Mouse (Mus musculus) kidney, embryonic 16.5 days (tissue): ENCODE measurements around the gene Gm17349. TPM values are rescaled to one million over a fixed set of nuclear protein-coding genes. Genes with fewer than 3 reads are reported as not detected.

Source experiments
- ATAC-seq: fragments of 200-750 bp; cut with Nextera tagmentation; 2 replicates; pipeline ENCODE4 v1.8.0; 2017; ENCODE audit warnings: moderate TSS enrichment; ENCODE audit not compliant: low FRiP score, low TSS enrichment
- H3K27ac ChIP-seq: fragments of 300-500 bp; sonication (generic); 2 replicates; pipeline ENCODE4 v1.5.1; 2014; ENCODE audit warnings: low read length
- H3K27me3 ChIP-seq: fragments of 300-500 bp; sonication (generic); 2 replicates; pipeline ENCODE4 v1.6.1; 2014; ENCODE audit warnings: low read length, control low read depth, mixed read lengths; ENCODE audit not compliant: insufficient read depth
- H3K36me3 ChIP-seq: fragments of 300-500 bp; sonication (generic); 2 replicates; pipeline ENCODE4 v1.6.1; 2014; ENCODE audit warnings: low read length, control low read depth, mixed read lengths; ENCODE audit not compliant: insufficient read depth
- H3K4me1 ChIP-seq: fragments of 300-500 bp; sonication (generic); 2 replicates; pipeline ENCODE4 v1.6.1; 2014; ENCODE audit warnings: low read length, control low read depth, mixed read lengths; ENCODE audit not compliant: insufficient read depth
- H3K4me2 ChIP-seq: fragments of 300-500 bp; sonication (generic); replicated peaks from 2 replicates; pipeline ENCODE4 v1.6.1; 2014; ENCODE audit warnings: low read depth, low read length
- H3K4me3 ChIP-seq: fragments of 300-500 bp; sonication (generic); 2 replicates; pipeline ENCODE4 v1.5.1; 2014; ENCODE audit warnings: mild to moderate bottlenecking, low read length
- H3K9ac ChIP-seq: fragments of 300-500 bp; sonication (generic); replicated peaks from 2 replicates; pipeline ENCODE4 v1.6.1; 2014; ENCODE audit warnings: low read length
- H3K9me3 ChIP-seq: fragments of 300-500 bp; sonication (generic); 2 replicates; pipeline ENCODE4 v1.6.1; 2016; ENCODE audit warnings: low read length, control low read depth
- WGBS: fragments of 180-500 bp; shearing (Covaris S2); extraction: QIAGEN DNeasy Blood & Tissue Kit; methylation state at CpG from one replicate; pipeline ENCODE4 v1.1.7; 2014; 5-methylcytosine and 5-hydroxymethylcytosine counted together
- polyA plus RNA-seq: library from polyadenylated mRNA; unstranded; fragments of >200 nt; fragmentation: Nextera tagmentation; extraction: Ambion mirVana; gene quantifications from 2 replicates; pipeline ENCODE4 v1.2.1, GENCODE M21; 2015

Gene Gm17349
- not detected in 2 replicates for polyA plus RNA-seq

DNA sequence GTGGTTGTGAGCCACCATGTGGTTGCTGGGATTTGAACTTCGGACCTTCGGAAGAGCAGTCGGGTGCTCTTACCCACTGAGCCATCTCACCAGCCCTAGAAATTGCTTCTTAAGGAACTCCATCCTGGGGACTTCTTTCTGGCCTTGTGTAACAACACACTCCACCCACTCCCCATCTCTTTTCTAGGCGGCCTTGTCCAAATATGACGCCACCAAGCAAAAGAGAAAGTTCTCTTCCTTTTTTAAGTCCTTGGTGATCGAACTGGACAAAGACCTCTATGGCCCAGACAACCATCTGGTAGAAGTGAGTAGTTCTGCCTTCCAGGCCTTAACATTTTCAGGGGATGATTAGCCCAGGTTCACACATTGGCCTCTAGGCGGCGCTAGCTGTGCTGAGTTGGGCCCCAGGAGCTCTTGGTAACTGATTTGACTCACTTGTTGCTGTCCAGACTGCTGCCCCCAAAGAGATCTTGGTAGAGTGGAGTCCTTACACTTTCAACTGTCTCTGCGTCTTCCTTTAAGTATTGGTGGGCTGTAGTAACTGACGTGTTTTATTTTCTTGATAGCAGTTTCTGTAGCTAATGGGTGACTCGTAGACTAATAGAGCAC lies at the start of gene Gm17349:
Gene Gm17349 (minus strand): TSS at position 51 of the 609 bp plus-strand sequence.
- H3K36me3 ChIP-seq, result peaks cover 51% of the 10 kb centered on the region
- no peak for ATAC-seq
- 69% methylated on average over 11 of the region's 11 CpGs for WGBS
- H3K4me2 ChIP-seq, result peak within 1 kb of the TSS; percentile 59; the same call in 1 of the 2 replicates
- no peaks in the 10 kb centered on the region for H3K27me3 ChIP-seq
- peaks cover 29% of the 10 kb centered on the region for H3K4me1 ChIP-seq
- peak within 1 kb of the TSS; percentile 73 for H3K27ac ChIP-seq
- no peaks in the 10 kb centered on the region for H3K9me3 ChIP-seq
- H3K9ac ChIP-seq, result peak within 1 kb of the TSS; percentile 39; the same call in 1 of the 2 replicates
- H3K4me3 ChIP-seq, result no peak within 1 kb of the TSS

DNA sequence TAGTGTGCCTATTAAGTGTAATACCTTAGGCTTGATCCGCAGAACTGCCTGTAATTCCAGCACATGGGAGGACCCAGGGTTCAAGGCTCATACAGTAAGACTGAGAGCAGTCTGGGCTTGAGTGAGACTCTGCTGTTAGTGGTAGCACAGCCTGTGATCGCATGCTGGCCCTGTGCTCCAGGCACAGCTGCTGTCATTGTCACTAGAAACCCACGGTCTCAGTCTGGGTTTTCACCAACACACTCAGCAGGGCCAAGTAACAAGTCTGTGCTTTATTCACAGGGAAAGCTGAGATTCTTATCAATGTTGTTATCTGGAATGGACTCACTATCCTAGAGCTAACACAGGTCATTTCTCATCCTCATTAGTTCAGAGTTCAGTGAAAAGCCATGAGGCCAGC lies 48.9 kb upstream of the Gm17349 start:
- Histone ChIP-seq H3K9me3 (no peaks in the 10 kb centered on the region; the same call in 1 of the 2 replicates), H3K9ac (no peak overlapping the region), H3K27me3 (no peaks in the 10 kb centered on the region), H3K4me3 (no peak overlapping the region), H3K36me3 (peaks cover 10% of the 10 kb centered on the region; the same call in 1 of the 2 replicates), H3K27ac (no peak overlapping the region), H3K4me1 (no peaks in the 10 kb centered on the region), H3K4me2 (no peak overlapping the region)
- WGBS, result 63% methylated on average over 3 of the region's 3 CpGs
- ATAC-seq, result no peak

DNA sequence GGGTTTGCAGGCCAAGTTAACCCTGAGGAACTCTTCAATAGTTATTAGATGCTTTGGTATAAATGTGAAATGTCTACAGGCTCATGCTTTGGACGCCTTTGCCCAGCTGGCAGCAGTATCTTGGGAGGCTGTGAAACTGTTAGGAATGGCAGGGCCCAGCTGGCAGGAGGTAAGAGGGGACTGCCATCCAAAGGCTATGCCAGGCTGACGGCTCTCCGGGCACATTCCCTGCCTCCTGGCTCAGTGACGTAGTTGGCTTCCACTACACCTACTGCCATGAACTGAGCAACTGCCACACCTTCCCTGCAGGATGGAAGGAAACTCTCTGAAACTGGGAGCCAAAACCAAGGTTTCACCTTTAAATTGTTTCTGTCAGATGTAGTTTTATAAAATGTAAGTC lies 34.9 kb upstream of the Gm17349 start:
- H3K27me3 ChIP-seq, result no peaks in the 10 kb centered on the region
- no peak overlapping the region for H3K27ac ChIP-seq
- no peak overlapping the region for H3K4me3 ChIP-seq
- H3K36me3 ChIP-seq, result peaks cover 56% of the 10 kb centered on the region
- no peak overlapping the region for H3K9ac ChIP-seq
- no peak overlapping the region for H3K4me2 ChIP-seq
- no peaks in the 10 kb centered on the region for H3K4me1 ChIP-seq
- H3K9me3 ChIP-seq, result no peaks in the 10 kb centered on the region
- ATAC-seq, result no peak
- WGBS, result 90% methylated on average over 4 of the region's 4 CpGs

DNA sequence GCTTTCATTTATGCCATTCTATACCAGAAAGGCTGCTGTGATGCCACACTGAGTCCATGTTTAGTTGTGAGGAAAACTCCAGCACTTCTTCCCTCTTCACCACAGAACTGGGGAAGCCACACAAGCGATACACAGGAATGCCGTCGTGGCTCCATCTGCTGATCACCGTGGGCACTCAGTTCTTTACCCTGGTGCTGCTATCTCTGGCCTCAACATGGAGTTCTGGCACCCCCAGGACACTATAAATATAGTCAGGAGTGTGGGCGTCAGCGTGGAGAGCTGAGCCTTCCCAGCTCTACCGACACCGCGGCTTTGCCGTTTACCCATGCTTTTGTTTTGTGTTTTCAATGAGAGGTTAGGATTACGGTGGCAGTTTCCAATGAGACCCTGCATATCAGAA lies 31.4 kb upstream of the Gm17349 start:
- Histone ChIP-seq H3K4me3 (no peak overlapping the region), H3K4me1 (no peaks in the 10 kb centered on the region), H3K27me3 (no peaks in the 10 kb centered on the region), H3K4me2 (no peak overlapping the region), H3K9ac (no peak overlapping the region), H3K27ac (no peak overlapping the region), H3K36me3 (peaks cover 49% of the 10 kb centered on the region), H3K9me3 (no peaks in the 10 kb centered on the region)
- ATAC-seq, result no peak
- WGBS, result 88% methylated on average over 11 of the region's 11 CpGs

DNA sequence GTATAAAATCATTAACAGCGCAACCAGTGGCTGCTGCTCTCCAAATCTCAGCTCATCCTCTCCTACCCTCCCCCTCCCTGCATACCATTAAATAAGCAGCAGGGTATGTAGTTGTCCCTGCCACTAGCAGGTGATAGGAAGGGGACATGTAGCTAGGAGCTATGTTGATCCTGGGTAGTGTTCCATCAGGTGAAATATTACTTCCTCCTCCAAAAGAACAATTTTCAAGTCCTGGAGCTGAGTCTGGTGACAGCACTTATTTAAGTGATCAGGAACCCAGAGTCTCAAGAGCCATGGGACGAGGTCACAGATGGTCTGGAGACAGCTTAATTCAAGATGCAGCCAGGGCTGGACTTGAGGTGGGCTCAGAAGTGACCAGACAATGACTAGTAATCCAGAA lies 30.3 kb upstream of the Gm17349 start:
- no peak for ATAC-seq
- Histone ChIP-seq H3K9me3 (no peaks in the 10 kb centered on the region), H3K9ac (no peak overlapping the region), H3K27ac (no peak overlapping the region), H3K4me2 (no peak overlapping the region), H3K4me1 (no peaks in the 10 kb centered on the region), H3K27me3 (no peaks in the 10 kb centered on the region), H3K36me3 (peaks cover 46% of the 10 kb centered on the region), H3K4me3 (no peak overlapping the region)
- WGBS, result 90% methylated on average over 2 of the region's 2 CpGs

DNA sequence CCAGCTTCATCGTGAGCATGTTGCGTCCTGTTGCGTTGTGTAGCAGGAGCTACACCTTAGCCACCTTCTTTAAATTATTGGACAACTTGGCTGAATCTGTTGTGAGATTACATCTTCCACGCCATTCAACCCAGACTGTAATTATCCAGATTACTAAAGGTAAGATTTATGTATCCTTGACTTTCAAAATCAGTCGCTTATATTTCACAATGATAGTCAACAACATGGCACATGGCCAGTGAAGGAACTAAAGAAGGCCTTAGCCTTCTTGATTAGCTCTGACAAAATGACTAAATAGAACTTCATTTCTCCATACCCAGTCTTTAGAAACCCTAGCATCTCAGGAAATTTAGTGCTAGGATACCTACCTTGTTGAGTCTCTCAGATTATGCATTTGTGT lies 27.9 kb upstream of the Gm17349 start:
- 97% methylated on average over 5 of the region's 5 CpGs for WGBS
- no peak overlapping the region for H3K9ac ChIP-seq
- H3K4me1 ChIP-seq, result no peaks in the 10 kb centered on the region
- peaks cover 5% of the 10 kb centered on the region for H3K9me3 ChIP-seq
- H3K4me3 ChIP-seq, result no peak overlapping the region
- H3K36me3 ChIP-seq, result peaks cover 45% of the 10 kb centered on the region
- ATAC-seq, result no peak
- no peak overlapping the region for H3K27ac ChIP-seq
- H3K27me3 ChIP-seq, result no peaks in the 10 kb centered on the region
- no peak overlapping the region for H3K4me2 ChIP-seq

DNA sequence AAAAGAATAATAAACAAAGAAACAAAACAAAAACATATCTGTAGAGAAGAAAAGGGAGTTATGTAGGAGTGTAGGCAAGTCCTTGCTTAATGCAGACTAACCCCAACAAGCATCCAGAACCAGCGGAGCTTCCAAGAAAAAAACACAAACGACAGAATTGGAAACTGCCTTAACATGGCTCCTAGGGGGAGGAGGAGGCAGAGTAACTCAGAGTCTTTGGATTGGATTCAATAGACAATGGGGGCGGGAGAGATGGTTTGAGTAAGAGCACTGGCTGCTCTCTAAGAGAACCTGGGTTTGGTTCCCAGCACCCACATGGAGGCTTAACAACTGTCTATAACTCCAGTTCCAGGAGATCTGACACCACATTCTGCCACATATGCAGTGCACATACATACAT lies 26.4 kb upstream of the Gm17349 start:
- no peak for ATAC-seq
- no peak overlapping the region for H3K4me3 ChIP-seq
- peaks cover 5% of the 10 kb centered on the region for H3K9me3 ChIP-seq
- WGBS, result 98% methylated on average over 3 of the region's 3 CpGs
- no peak overlapping the region for H3K27ac ChIP-seq
- H3K4me2 ChIP-seq, result no peak overlapping the region
- peaks cover under 1% of the 10 kb centered on the region for H3K4me1 ChIP-seq
- no peaks in the 10 kb centered on the region for H3K27me3 ChIP-seq
- H3K36me3 ChIP-seq, result peaks cover 43% of the 10 kb centered on the region
- H3K9ac ChIP-seq, result no peak overlapping the region

DNA sequence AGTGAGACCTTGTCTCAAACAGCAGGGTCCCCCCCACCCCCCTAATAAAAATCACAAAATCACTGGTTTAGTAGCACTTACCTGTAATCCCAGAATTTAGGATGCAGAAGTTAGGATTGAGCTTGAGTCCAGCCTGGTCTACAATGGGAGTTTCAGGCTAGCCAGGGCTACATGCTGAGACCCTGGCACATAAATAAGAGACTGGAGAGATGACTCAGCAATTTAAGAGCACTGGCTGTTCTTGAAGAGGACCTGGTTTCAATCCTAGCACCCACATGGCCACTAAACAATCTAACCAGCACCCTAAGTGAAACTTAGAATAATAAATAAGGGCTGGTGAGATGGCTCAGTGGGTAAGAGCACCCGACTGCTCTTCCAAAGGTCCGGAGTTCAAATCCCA lies 25.9 kb upstream of the Gm17349 start:
- no peak for ATAC-seq
- Histone ChIP-seq H3K4me2 (no peak overlapping the region), H3K4me1 (peaks cover 5% of the 10 kb centered on the region), H3K36me3 (peaks cover 38% of the 10 kb centered on the region), H3K9ac (no peak overlapping the region), H3K27me3 (no peaks in the 10 kb centered on the region), H3K27ac (no peak overlapping the region), H3K4me3 (no peak overlapping the region), H3K9me3 (peaks cover 5% of the 10 kb centered on the region)
- 96% methylated on average over 2 of the region's 2 CpGs for WGBS

DNA sequence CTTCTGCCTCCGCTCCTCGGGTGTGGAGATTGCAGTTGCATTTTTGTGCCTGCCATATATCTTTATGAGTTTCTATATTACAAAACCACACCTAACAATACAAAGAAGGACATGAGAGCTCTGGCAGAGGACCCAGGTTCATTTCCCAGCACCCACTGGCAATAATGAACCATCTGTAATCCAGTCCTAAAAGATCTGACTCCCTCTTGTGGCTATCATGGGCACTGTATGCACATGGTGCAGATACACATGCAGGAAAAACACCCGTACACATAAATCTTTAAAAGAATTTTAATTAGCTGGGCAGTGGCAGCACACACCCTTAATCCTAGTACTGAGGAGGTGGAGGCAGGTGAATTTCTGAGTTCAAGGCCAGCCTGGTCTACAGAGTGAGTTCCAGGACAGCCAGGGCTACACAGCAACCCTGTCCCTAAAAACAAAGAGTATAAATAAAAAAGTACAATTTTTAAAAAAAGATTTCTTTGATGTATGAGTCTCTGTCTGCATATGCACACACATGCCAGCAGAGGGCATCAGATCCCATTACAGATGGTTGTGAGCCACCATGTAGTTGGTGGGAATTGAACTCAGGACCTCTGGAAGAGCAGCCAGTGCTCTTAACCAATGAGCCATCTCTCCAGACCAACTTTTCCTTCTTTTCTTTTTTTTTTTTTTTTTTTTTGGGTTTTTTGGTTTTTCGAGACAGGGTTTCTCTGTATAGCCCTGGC lies 23.9 kb upstream of the Gm17349 start:
- WGBS, result 98% methylated on average over 3 of the region's 4 CpGs

DNA sequence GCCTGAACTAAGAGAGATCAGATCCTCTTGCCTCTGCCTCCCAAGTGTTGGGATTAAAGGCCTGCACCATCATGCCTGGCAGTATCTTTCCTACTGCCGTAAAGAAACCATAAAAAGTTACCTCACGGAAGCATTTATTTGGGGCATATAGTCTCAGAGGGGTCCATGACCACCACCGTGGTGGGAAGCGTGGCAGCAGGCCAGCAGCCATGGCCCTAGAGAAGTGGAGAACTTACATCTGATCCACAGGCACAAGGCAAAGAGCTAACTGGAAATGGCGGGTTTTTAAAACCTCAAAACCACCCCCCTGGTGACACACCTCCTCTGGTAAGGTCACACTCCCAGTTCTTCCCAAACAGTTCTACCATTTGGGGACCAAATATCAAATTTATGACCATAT lies 22.9 kb upstream of the Gm17349 start:
- H3K4me2 ChIP-seq, result no peak overlapping the region
- 90% methylated on average over 5 of the region's 5 CpGs for WGBS
- H3K4me1 ChIP-seq, result peaks cover 24% of the 10 kb centered on the region
- no peaks in the 10 kb centered on the region for H3K27me3 ChIP-seq
- H3K4me3 ChIP-seq, result no peak overlapping the region
- H3K9me3 ChIP-seq, result peaks cover 5% of the 10 kb centered on the region
- no peak overlapping the region for H3K9ac ChIP-seq
- H3K36me3 ChIP-seq, result peaks cover 23% of the 10 kb centered on the region
- no peak overlapping the region for H3K27ac ChIP-seq
- ATAC-seq, result no peak

More for the DNA sequence above, 23.9 kb upstream of the Gm17349 start:
- H3K4me2 ChIP-seq, result no peak overlapping the region
- no peak overlapping the region for H3K27ac ChIP-seq
- H3K36me3 ChIP-seq, result peaks cover 27% of the 10 kb centered on the region
- no peak for ATAC-seq
- H3K4me1 ChIP-seq, result peaks cover 14% of the 10 kb centered on the region
- peaks cover 5% of the 10 kb centered on the region for H3K9me3 ChIP-seq
- no peaks in the 10 kb centered on the region for H3K27me3 ChIP-seq
- no peak overlapping the region for H3K9ac ChIP-seq
- H3K4me3 ChIP-seq, result no peak overlapping the region
